Mouse (Mus musculus) brain, embryonic 14.5 days (tissue): Measurements from ENCODE around the gene Card11. TPM values are rescaled to one million over a fixed set of nuclear protein-coding genes. Genes with fewer than 3 reads are reported as not detected.

Experiments
- DNase-seq: peaks from one replicate; pipeline ENCODE4 v3.0.0-alpha.2; 2011; ENCODE audit warnings: low read depth
- CTCF ChIP-seq: fragments of 200-500 bp; IDR thresholded peaks from 2 replicates; pipeline ENCODE4 v1.5.1; 2012; ENCODE audit warnings: inconsistent platforms, mild to moderate bottlenecking, moderate library complexity, borderline replicate concordance; ENCODE audit not compliant: insufficient read depth, insufficient read length; ENCODE audit errors: extremely low read depth
- POLR2A ChIP-seq: fragments of 200-500 bp; IDR thresholded peaks from 2 replicates; pipeline ENCODE4 v1.6.1; 2012; ENCODE audit warnings: mild to moderate bottlenecking, inconsistent platforms, borderline replicate concordance; ENCODE audit not compliant: poor library complexity, insufficient read depth, insufficient read length, severe bottlenecking; ENCODE audit errors: extremely low read depth
- polyA plus RNA-seq: library from polyadenylated mRNA; depleted of rRNA; stranded (reverse); fragments of >200 nt; gene quantifications from 2 replicates; pipeline ENCODE4 v1.2.3, GENCODE M21; 2012

Gene Card11
- polyA plus RNA-seq, 1 experiment, result 0.16 TPM

DNA sequence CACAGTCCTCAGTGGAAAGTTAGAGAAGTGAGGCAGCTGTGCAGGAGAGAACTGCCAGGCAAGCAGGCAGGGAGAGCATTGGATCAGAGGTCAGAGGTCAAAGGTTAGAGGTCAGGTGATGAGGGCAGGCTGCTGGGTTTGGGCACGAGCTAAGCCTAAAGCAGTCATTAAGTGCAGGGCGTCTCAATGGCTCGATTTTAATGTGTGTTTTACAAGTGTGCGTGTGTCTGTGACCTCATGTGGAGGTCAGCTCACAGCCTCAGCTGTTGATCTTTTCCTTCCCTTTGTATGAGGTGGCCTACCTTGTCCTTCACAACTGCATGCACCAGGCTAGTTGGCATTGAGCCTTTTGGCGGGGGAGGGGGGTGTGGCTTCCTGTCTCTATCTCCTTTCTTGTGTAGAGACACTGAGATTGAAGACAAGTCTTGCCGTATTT, 19.0 kb downstream of the Card11 start:
- no peak for DNase-seq
- TF ChIP-seq POLR2A (no peak), CTCF (no peak)

- no peak for DNase-seq
- TF ChIP-seq CTCF (no peak), POLR2A (no peak)
Observed at GRCm38 (mm10) chr5:140980783-140981182, 19.6 kb downstream of the Card11 start.

- no peak for TF ChIP-seq CTCF
- no peak for TF ChIP-seq POLR2A
- no peak for DNase-seq
Observed at GRCm38 (mm10) chr5:140980051-140980450, 20.3 kb downstream of the Card11 start.

DNA sequence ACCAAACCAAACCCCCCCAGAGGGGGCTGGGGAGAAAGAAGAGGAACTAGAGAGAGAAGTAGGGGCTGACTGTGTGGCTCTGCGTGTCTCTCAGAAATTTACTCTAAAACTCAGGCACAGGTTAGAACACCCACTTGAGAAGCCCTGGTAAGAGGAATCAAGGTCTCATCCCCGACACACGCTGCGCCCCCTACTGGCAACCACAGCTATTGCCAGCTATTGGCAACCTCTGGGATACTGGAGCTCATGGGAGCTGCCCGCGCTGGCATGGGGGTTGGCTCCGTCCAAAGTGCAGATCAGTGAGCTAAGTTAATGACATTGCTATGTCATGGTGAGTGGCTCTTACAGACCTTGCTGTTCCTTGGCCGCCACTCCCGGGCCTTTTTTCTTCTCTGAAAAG, 37.4 kb downstream of the Card11 start:
- peak; percentile 52 for DNase-seq
- TF ChIP-seq CTCF (peak; percentile 63; the same call in 1 of the 2 replicates), POLR2A (no peak)

DNA sequence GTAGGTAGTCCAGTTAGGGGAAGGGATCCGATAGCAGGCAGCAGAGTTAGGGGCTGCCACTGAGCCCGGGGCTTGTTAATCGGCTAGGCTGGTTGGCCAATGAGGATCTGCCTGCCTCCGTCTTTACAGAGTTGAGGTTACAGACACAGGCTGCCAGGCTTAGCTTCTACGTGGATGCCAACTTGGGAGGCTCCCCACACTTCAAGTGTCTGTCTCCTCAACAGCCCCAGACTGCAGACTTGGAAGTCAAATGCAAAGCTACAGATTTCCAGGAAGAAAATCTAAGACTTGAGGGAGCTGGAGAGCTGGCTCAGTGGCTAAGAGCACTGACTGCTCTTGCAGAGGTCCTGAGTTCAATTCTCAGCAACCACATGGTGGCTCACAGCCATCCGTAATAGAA, 39.6 kb downstream of the Card11 start:
- TF ChIP-seq CTCF, result no peak
- TF ChIP-seq POLR2A, result no peak
- DNase-seq, result peak; percentile 44

GRCm38 (mm10) chr5:140959160-140959559, 41.2 kb downstream of the Card11 start:
- TF ChIP-seq POLR2A (no peak), CTCF (no peak)
- DNase-seq, result peak; percentile 34

DNA sequence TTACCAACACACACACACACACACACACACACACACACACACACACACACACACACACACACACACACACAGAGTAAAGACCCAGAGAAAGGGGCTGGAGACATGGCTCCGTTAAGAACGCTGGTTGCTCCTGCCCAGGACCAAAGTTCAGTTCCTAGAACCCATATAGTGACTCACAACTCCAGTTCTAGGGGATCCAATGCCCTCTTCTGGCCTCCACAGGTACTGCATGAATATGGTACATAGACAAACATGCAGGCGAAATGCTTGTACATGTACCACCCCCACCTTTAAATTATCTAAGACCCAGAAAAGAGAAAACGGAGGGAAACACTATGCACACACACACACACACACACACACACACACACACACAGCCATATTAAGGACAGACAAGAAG, 43.3 kb downstream of the Card11 start:
- TF ChIP-seq CTCF, result peak; percentile 25; the same call in 1 of the 2 replicates
- no peak for TF ChIP-seq POLR2A
- no peak for DNase-seq

GRCm38 (mm10) chr5:140955666-140956065, 44.7 kb downstream of the Card11 start:
- DNase-seq, result peak; percentile 35
- TF ChIP-seq POLR2A (no peak), CTCF (no peak)

DNA sequence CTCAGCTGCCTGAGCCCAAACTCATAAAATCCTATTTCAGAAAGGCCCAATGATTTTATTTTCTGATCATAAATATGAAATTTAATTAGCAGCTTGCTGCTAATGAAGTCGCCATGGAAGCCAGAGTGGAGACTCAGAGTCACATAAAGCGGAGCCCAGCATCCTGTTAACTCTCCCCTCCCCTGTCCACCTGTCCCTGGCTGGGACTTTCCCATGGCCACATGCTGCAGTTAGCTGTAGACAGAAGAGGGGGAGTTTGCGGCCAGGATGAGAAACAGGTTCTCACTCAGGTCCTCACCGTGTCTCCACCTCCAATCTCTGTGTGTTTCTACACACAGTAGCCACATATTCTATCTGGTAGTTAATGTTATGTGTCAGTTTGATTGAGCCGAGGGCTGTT, 48.6 kb downstream of the Card11 start:
- no peak for TF ChIP-seq CTCF
- no peak for TF ChIP-seq POLR2A
- no peak for DNase-seq

DNA sequence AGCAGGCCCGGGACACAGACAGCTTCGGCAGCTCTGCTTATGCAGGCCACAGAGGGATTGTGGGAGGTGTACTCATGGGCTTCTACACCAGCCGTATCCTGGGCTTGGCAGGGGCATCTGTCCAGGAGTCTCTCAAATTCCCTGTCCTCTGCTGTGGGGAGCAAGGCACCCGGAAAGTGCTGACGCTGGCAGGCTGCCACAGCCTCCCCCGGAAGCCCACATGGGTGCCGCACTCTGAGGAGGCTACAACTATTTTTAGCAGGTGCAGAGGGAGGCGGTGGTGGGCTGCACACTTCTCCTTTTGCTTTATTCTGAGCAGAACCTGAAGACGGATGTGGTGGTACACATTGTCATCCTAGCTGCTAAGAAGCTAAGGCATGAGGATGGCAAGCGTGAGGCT, 52.4 kb downstream of the Card11 start:
- TF ChIP-seq CTCF (no peak), POLR2A (no peak)
- DNase-seq, result no peak

DNA sequence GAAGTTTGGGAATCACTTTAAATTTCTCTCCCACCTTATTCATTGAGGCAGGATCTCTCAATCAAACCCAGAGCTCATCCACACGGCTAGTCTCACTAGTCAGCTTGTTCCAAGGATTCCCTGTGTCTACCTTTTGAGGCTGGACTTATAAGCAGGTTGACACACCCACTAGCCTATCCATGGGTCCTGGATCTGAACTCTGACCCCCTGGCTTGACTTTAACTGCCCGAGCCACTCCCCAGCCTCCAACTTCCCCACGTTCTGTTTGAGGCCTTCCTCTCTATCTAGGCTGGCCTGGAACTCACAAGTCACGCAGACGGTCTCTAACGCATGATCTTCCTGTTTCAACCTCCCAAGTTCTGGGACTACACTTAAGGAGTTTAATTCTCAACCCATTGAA, 54.3 kb downstream of the Card11 start:
- no peak for TF ChIP-seq POLR2A
- TF ChIP-seq CTCF, result no peak

GRCm38 (mm10) chr5:140944382-140945125, 55.8 kb downstream of the Card11 start:
- no peak for DNase-seq
- TF ChIP-seq POLR2A (no peak), CTCF (no peak)

More for the DNA sequence above, 54.3 kb downstream of the Card11 start:
- DNase-seq, result no peak
